Mouse (Mus musculus): ENCODE measurements around the gene Pitpnb. TPM values are rescaled to one million over a fixed set of nuclear protein-coding genes. Genes with fewer than 3 reads are reported as not detected.

The Pitpnb gene
- total and polyA plus RNA-seq, 3 experiments: 19.3 to 84.8 (median 31.5) TPM

DNA sequence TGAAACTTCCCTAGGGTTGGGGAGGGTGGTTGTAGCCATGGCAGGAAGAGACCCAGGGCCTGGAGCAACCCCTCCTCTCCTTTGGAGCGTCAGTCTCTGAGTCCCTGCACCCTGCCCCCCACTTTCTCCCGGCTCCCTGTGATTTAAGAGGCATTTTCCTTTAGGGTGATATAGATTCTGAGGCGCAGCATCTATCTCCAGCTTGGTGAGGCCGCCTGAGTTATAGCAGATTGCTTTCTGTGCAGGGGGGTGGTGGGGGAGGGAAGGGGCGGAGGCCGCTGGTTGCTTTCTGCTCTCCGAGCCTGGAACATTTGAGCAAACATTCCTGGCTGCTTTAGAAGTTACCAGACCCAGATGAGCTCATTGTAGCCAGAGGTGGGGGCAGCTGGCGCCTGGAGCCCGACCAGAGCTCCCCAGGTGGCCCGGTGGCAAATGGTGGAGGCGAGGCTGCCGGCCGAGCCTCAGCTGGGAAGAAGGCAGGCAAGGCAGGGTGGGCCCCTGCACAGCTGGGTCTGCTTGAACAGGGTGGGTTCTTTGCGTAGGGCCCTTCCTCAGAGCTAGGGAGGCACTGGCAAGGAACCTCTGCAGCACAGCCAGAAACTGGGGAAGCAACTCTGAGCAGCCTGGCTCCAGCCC lies 78.0 kb downstream of the Pitpnb start:
- TF ChIP-seq TAL1 (conservative IDR thresholded peaks at IDR 0.05; ENCODE audit: low read depth, low read length): no peak
- TF ChIP-seq GATA1 (IDR thresholded peaks at IDR 0.05; ENCODE audit: borderline replicate concordance, low read length): no peak
- TF ChIP-seq CTCF (IDR thresholded peaks at IDR 0.05; ENCODE audit: low read depth, low read length): no peak
- TF ChIP-seq POLR2AphosphoS5 (IDR thresholded peaks at IDR 0.05; ENCODE audit: insufficient replicate concordance, low read depth, low read length): no peak
- no peak for TF ChIP-seq GATA2 (IDR thresholded peaks at IDR 0.05; ENCODE audit: borderline replicate concordance, low read depth, low read length)
- H3K36me3 ChIP-seq (replicated peaks): no peaks in the 10 kb centered on the region
- no peaks in the 10 kb centered on the region for H3K27me3 ChIP-seq (ENCODE audit: insufficient read depth, low read length)
- no peaks in the 10 kb centered on the region for H3K4me1 ChIP-seq (ENCODE audit: insufficient read depth, low read depth, low read length)
- ATAC-seq (ENCODE audit: extremely low read depth, insufficient number of reproducible peaks, low FRiP score, poor library complexity, severe bottlenecking) (no peak), DNase-seq (ENCODE audit: low spot score) (no peak)
- H3K9me3 ChIP-seq (replicated peaks): peaks cover 29% of the 10 kb centered on the region
- no peak overlapping the region for H3K4me3 ChIP-seq (ENCODE audit: low read depth, low read length)

DNA sequence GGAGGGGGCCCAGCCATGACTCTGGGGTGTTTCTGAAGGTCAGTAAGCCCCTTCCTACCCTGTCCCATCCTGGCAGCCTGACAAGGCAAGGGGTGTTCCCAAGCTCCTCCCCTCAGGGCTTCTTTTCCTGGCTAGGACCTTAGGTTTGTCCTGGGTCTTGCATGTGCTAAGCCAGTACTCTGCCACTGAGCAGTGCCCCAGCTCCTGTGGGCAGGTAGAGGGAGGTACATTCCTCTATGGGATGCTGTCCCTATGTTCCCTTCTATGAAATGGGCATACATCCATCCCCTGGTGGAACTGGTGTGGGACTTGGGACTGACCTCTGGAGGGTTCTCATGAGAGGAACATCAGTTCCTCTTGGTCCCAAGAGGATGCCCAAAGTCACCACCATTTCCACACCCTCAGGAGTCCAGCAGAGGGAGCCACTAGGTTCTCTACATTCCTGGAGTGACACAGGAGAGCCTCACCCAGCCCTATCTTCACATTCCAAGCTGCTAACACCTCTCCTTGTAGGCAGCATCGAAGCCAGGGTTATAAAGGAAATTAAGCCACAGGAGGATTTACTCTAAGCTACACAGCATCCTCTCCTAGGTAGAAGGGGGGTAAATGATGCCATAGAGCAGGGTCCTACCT lies 79.0 kb downstream of the Pitpnb start:
- H3K4me3 ChIP-seq (ENCODE audit: low read depth, low read length): no peak overlapping the region
- peaks cover 33% of the 10 kb centered on the region for H3K9me3 ChIP-seq (replicated peaks)
- H3K27me3 ChIP-seq (ENCODE audit: insufficient read depth, low read length): no peaks in the 10 kb centered on the region
- H3K36me3 ChIP-seq (replicated peaks): no peaks in the 10 kb centered on the region
- no peak for ATAC-seq (ENCODE audit: extremely low read depth, insufficient number of reproducible peaks, low FRiP score, poor library complexity, severe bottlenecking)
- no peak for DNase-seq (ENCODE audit: low spot score)
- TF ChIP-seq GATA2 (IDR thresholded peaks at IDR 0.05; ENCODE audit: borderline replicate concordance, low read depth, low read length): no peak
- no peak for TF ChIP-seq TAL1 (conservative IDR thresholded peaks at IDR 0.05; ENCODE audit: low read depth, low read length)
- no peak for TF ChIP-seq POLR2AphosphoS5 (IDR thresholded peaks at IDR 0.05; ENCODE audit: insufficient replicate concordance, low read depth, low read length)
- TF ChIP-seq CTCF (IDR thresholded peaks at IDR 0.05; ENCODE audit: low read depth, low read length): no peak
- TF ChIP-seq GATA1 (IDR thresholded peaks at IDR 0.05; ENCODE audit: borderline replicate concordance, low read length): no peak
- no peaks in the 10 kb centered on the region for H3K4me1 ChIP-seq (ENCODE audit: insufficient read depth, low read depth, low read length)

DNA sequence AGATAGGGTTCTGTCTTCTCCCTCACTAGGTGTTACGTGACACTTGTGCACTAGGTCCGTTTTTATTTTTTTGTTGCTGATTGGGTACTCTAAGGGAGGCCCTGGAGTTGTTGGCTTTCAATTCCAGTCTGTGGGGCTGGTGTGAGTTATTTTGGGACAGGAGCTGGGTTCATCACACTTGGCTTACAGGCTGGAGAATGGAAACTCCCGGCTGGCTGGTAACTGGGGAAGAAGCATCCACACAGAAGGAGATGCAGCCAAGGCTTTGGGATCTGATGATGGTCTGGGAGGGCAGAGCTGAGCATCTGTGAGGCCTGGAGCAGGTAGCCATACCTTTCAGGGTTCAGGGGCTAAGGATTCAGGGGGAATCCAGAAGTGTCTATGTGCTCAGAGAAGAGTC lies 80.1 kb downstream of the Pitpnb start:
- H3K27me3 ChIP-seq (ENCODE audit: insufficient read depth, low read length): no peaks in the 10 kb centered on the region
- DNase-seq (ENCODE audit: low spot score): no peak
- TF ChIP-seq GATA2 (IDR thresholded peaks at IDR 0.05; ENCODE audit: borderline replicate concordance, low read depth, low read length) (no peak), CTCF (IDR thresholded peaks at IDR 0.05; ENCODE audit: low read depth, low read length) (no peak), GATA1 (IDR thresholded peaks at IDR 0.05; ENCODE audit: borderline replicate concordance, low read length) (no peak), TAL1 (conservative IDR thresholded peaks at IDR 0.05; ENCODE audit: low read depth, low read length) (no peak), POLR2AphosphoS5 (IDR thresholded peaks at IDR 0.05; ENCODE audit: insufficient replicate concordance, low read depth, low read length) (no peak)
- ATAC-seq (ENCODE audit: extremely low read depth, insufficient number of reproducible peaks, low FRiP score, poor library complexity, severe bottlenecking): no peak
- H3K36me3 ChIP-seq (replicated peaks): no peaks in the 10 kb centered on the region
- H3K4me3 ChIP-seq (ENCODE audit: low read depth, low read length): no peak overlapping the region
- peaks cover 38% of the 10 kb centered on the region for H3K9me3 ChIP-seq (replicated peaks)
- H3K4me1 ChIP-seq (ENCODE audit: insufficient read depth, low read depth, low read length): no peaks in the 10 kb centered on the region

DNA sequence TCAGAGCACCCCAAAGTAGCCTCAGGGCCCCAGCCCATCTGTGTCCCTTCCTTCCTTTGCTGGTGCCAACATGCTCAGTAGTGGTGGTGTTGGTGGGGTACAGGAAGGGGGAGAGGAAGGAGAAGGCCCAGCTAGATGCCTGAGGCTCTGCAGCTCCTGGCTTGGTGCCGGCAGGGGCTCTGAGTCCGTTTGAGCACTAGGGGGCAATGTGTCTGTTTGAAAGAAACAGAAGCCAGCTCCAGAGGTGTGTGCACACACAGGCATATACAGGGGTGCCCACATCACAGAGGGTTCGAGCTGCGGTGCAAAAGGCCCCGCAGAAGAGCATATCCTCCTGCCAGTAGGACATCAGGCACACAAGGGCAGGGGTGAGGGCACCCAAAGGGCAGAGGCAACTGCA lies 83.6 kb downstream of the Pitpnb start:
- Histone ChIP-seq H3K27me3 (ENCODE audit: insufficient read depth, low read length) (no peaks in the 10 kb centered on the region), H3K36me3 (replicated peaks) (no peaks in the 10 kb centered on the region), H3K4me3 (ENCODE audit: low read depth, low read length) (no peak overlapping the region), H3K4me1 (ENCODE audit: insufficient read depth, low read depth, low read length) (no peaks in the 10 kb centered on the region), H3K9me3 (replicated peaks) (peaks cover 52% of the 10 kb centered on the region)
- DNase-seq (ENCODE audit: low spot score): no peak
- no peak for ATAC-seq (ENCODE audit: extremely low read depth, insufficient number of reproducible peaks, low FRiP score, poor library complexity, severe bottlenecking)
- no peak for TF ChIP-seq POLR2AphosphoS5 (IDR thresholded peaks at IDR 0.05; ENCODE audit: insufficient replicate concordance, low read depth, low read length)
- no peak for TF ChIP-seq GATA2 (IDR thresholded peaks at IDR 0.05; ENCODE audit: borderline replicate concordance, low read depth, low read length)
- TF ChIP-seq TAL1 (conservative IDR thresholded peaks at IDR 0.05; ENCODE audit: low read depth, low read length): no peak
- no peak for TF ChIP-seq GATA1 (IDR thresholded peaks at IDR 0.05; ENCODE audit: borderline replicate concordance, low read length)
- no peak for TF ChIP-seq CTCF (IDR thresholded peaks at IDR 0.05; ENCODE audit: low read depth, low read length)

DNA sequence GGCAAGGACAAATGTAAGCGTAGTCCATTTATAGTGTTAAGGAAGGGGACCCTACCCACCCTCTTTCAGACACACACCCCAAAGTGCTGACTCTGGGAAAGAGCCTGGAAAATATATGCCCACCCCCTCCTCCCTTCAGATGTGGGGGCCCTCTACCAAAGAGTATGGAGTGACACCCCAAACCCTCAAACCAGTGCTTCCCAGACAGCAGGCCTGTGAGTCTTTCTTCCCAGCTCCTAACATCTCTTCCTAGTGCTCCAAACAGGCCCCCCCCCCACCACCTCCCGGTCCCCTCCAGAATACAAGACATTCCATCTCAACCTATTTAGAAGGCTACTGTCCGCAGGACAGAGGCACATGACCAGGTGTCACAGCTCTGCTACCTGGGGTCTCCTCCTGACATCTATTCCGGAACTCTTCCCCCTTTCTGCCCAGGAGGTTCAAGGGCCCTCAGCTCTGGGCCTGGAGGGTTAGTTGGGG lies 84.2 kb downstream of the Pitpnb start:
- Histone ChIP-seq H3K9me3 (replicated peaks) (peaks cover 55% of the 10 kb centered on the region), H3K4me3 (ENCODE audit: low read depth, low read length) (no peak overlapping the region), H3K36me3 (replicated peaks) (no peaks in the 10 kb centered on the region), H3K4me1 (ENCODE audit: insufficient read depth, low read depth, low read length) (no peaks in the 10 kb centered on the region), H3K27me3 (ENCODE audit: insufficient read depth, low read length) (no peaks in the 10 kb centered on the region)
- ATAC-seq (ENCODE audit: extremely low read depth, insufficient number of reproducible peaks, low FRiP score, poor library complexity, severe bottlenecking) (no peak), DNase-seq (ENCODE audit: low spot score) (no peak)
- TF ChIP-seq GATA2 (IDR thresholded peaks at IDR 0.05; ENCODE audit: borderline replicate concordance, low read depth, low read length) (no peak), TAL1 (conservative IDR thresholded peaks at IDR 0.05; ENCODE audit: low read depth, low read length) (no peak), POLR2AphosphoS5 (IDR thresholded peaks at IDR 0.05; ENCODE audit: insufficient replicate concordance, low read depth, low read length) (no peak), CTCF (IDR thresholded peaks at IDR 0.05; ENCODE audit: low read depth, low read length) (no peak), GATA1 (IDR thresholded peaks at IDR 0.05; ENCODE audit: borderline replicate concordance, low read length) (no peak)

DNA sequence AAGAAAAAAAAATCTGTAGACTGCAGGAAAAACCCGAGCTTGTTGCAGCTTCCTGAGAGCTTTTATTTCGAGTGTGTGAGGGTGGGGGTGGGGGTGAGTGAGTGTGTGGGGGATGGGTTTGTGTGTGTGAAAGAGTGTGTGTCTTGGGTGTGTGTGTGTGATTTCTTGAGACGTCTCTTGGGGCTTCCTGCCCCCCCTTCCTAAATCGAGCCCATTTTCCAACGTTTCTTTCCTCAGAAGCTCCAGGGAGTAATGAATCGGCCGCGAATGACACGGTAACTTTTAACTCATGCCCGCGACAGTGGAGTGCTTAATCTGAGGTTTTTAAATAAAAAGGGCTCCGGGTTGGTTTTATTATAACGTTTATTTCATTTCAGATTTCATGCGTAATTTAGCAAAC lies 85.0 kb downstream of the Pitpnb start:
- Histone ChIP-seq H3K4me1 (ENCODE audit: insufficient read depth, low read depth, low read length) (no peaks in the 10 kb centered on the region), H3K4me3 (ENCODE audit: low read depth, low read length) (no peak overlapping the region), H3K9me3 (replicated peaks) (peaks cover 63% of the 10 kb centered on the region), H3K36me3 (replicated peaks) (no peaks in the 10 kb centered on the region), H3K27me3 (ENCODE audit: insufficient read depth, low read length) (no peaks in the 10 kb centered on the region)
- TF ChIP-seq POLR2AphosphoS5 (IDR thresholded peaks at IDR 0.05; ENCODE audit: insufficient replicate concordance, low read depth, low read length) (no peak), CTCF (IDR thresholded peaks at IDR 0.05; ENCODE audit: low read depth, low read length) (no peak), TAL1 (conservative IDR thresholded peaks at IDR 0.05; ENCODE audit: low read depth, low read length) (no peak), GATA2 (IDR thresholded peaks at IDR 0.05; ENCODE audit: borderline replicate concordance, low read depth, low read length) (no peak), GATA1 (IDR thresholded peaks at IDR 0.05; ENCODE audit: borderline replicate concordance, low read length) (no peak)
- no peak for DNase-seq (ENCODE audit: low spot score)
- no peak for ATAC-seq (ENCODE audit: extremely low read depth, insufficient number of reproducible peaks, low FRiP score, poor library complexity, severe bottlenecking)

Data from G1E (cell line).